Comparison of ENCODE assay signal across 18 mouse cellular contexts in genomic region chr14:10036685-10037215, GRCm38 (mm10).
"Had no signal": no experiment of that assay in that cellular context is flagged by ENCODE, and none has a peak within 500 bp of the region (broad histone marks: within the 10 kb centered on the region; RNA-seq: fewer than 3 reads in every experiment).

No protein-coding gene starts in this region.

- H3K27me3 ChIP-seq: neural tube, embryonic 15.5 days had no signal

- H3K4me3 ChIP-seq: midbrain, embryonic 10.5 days; midbrain, embryonic 12.5 days; myocyte; neural tube, embryonic 13.5 days; neural tube, embryonic 15.5 days had no signal

- ATAC-seq: midbrain, embryonic 16.5 days had no signal

- H3K36me3 ChIP-seq: midbrain, embryonic 10.5 days; midbrain, embryonic 12.5 days; neural tube, embryonic 13.5 days; neural tube, embryonic 15.5 days had no signal

- H3K9ac ChIP-seq: lung, embryonic 14.5 days; midbrain, embryonic 12.5 days; neural tube, embryonic 13.5 days; neural tube, embryonic 15.5 days had no signal

- H3K4me1 ChIP-seq: neural tube, embryonic 13.5 days; neural tube, embryonic 15.5 days had no signal

- H3K4me2 ChIP-seq: lung, embryonic 14.5 days; midbrain, embryonic 12.5 days; neural tube, embryonic 13.5 days; neural tube, embryonic 15.5 days had no signal

- H3K9me3 ChIP-seq: midbrain, embryonic 10.5 days; midbrain, embryonic 12.5 days; neural tube, embryonic 13.5 days; neural tube, embryonic 15.5 days had no signal

- DNase-seq: lung, adult 18-20 months; lung, embryonic 14.5 days; lung, postnatal 10 days; lung, postnatal 4 days; midbrain, embryonic 14.5 days; retina, postnatal 1 day; right cerebral cortex, postnatal 25 days; right cerebral cortex, postnatal 4 days; spleen, adult 18-20 months; thymus, adult 2 months; thymus, postnatal 25 days; thymus, postnatal 4 days had no signal

- H3K27ac ChIP-seq: midbrain, embryonic 10.5 days; midbrain, embryonic 12.5 days; neural tube, embryonic 13.5 days; neural tube, embryonic 15.5 days had no signal
